Mouse (Mus musculus) gastrocnemius, adult 8-10 months (tissue): ENCODE measurements around the gene Gabrd. TPM values are rescaled to one million over a fixed set of nuclear protein-coding genes. Genes with fewer than 3 reads are reported as not detected.

Experiments
- DNase-seq, 2 experiments: peaks; one replicate each; pipeline ENCODE4 v3.0.0; 2022; ENCODE audit warnings: low spot score in 2 of 2
- total RNA-seq, 4 experiments: library from RNA; stranded (reverse); gene quantifications; 2 replicates each; pipeline ENCODE4 v1.2.4; 2022

Gabrd gene
- total RNA-seq, 4 experiments from 2014 or later: 0.67 to 0.92 (median 0.76) TPM

- DNase-seq: no peak
These were observed 14.6 kb downstream of the Gabrd start for GRCm38 (mm10) chr4:155383326-155383725.

GRCm38 (mm10) chr4:155382752-155383151, 15.2 kb downstream of the Gabrd start:
- no peak for DNase-seq

GRCm38 (mm10) chr4:155381974-155382373, 15.9 kb downstream of the Gabrd start:
- no peak for DNase-seq

GRCm38 (mm10) chr4:155371797-155372735, 25.8 kb downstream of the Gabrd start:
- DNase-seq: no peak

GRCm38 (mm10) chr4:155370737-155371715, 26.9 kb downstream of the Gabrd start:
- DNase-seq: no peak

GRCm38 (mm10) chr4:155368684-155369083, 29.2 kb downstream of the Gabrd start:
- peak; percentile 50 to 54 for DNase-seq

- no peak for DNase-seq
These were observed 30.2 kb downstream of the Gabrd start for GRCm38 (mm10) chr4:155367739-155368138.

GRCm38 (mm10) chr4:155366784-155367183, 31.1 kb downstream of the Gabrd start:
- DNase-seq: no peak

- DNase-seq: no peak
These were observed 35.5 kb downstream of the Gabrd start for GRCm38 (mm10) chr4:155362443-155362842.

- peak; percentile 45 to 68 for DNase-seq
These were observed 36.6 kb downstream of the Gabrd start, which contains the start of gene Prkcz for GRCm38 (mm10) chr4:155361303-155361791. Prkcz (minus strand) TSS chr4:155361361.

- no peak for DNase-seq
These were observed 37.1 kb downstream of the Gabrd start for GRCm38 (mm10) chr4:155360856-155361255.

- no peak for DNase-seq
These were observed 38.1 kb downstream of the Gabrd start for GRCm38 (mm10) chr4:155359560-155360464.

GRCm38 (mm10) chr4:155357601-155358000, 40.3 kb downstream of the Gabrd start:
- DNase-seq: no peak

- DNase-seq: no peak
These were observed 41.6 kb downstream of the Gabrd start for GRCm38 (mm10) chr4:155356354-155356753.

- DNase-seq: no peak
These were observed 43.4 kb downstream of the Gabrd start for GRCm38 (mm10) chr4:155354546-155354945.

- DNase-seq: no peak
These were observed 43.9 kb downstream of the Gabrd start for GRCm38 (mm10) chr4:155354035-155354434.

GRCm38 (mm10) chr4:155352581-155352980, 45.3 kb downstream of the Gabrd start:
- DNase-seq: no peak

- DNase-seq: no peak
These were observed 51.6 kb downstream of the Gabrd start for GRCm38 (mm10) chr4:155346350-155346749.

GRCm38 (mm10) chr4:155345608-155345953, 52.3 kb downstream of the Gabrd start:
- peak in 1 of 2 experiments; percentile 26 for DNase-seq
